Mouse (Mus musculus): ENCODE data around the gene Cfb. TPM values are rescaled to one million over a fixed set of nuclear protein-coding genes. Genes with fewer than 3 reads are reported as not detected.

Gene Cfb
- polyA plus RNA-seq, 1 experiment from 2014 or later, result 1.6 TPM

DNA sequence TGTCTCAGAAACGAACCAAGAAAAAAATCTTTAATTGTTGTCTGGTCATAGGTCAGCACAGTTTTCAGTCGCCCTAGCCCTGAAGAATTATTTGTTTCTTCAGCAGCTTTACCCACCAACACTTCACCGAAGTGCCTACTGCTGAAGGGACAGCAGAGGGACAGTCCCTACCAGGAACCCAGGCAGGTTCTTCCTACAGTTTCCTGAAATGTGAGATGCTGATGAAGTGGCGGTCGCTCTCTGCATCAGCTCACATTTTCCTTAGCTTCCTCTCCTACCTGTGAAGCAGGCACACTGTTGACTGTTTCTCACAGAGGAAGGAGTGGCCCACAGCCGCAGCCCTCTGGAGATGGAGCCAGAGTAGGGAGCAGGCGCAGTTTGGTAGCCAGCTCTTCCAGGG lies 3.7 kb upstream of the Cfb start:
- 70% methylated on average over 7 of the region's 7 CpGs for WGBS
- no peak overlapping the region for H3K4me2 ChIP-seq
- H3K36me3 ChIP-seq (ENCODE audit: control insufficient read depth, insufficient read depth, low read length), result no peaks in the 10 kb centered on the region
- ATAC-seq (ENCODE audit: low FRiP score), result no peak
- H3K4me3 ChIP-seq (ENCODE audit: low read depth, low read length), result no peak overlapping the region
- DNase-seq (ENCODE audit: low spot score, missing footprints), result peak; percentile 64
- H3K9ac ChIP-seq (ENCODE audit: low read length), result no peak overlapping the region
- no peak overlapping the region for H3K27ac ChIP-seq (ENCODE audit: low read depth, low read length)
- no peaks in the 10 kb centered on the region for H3K27me3 ChIP-seq (ENCODE audit: control insufficient read depth, insufficient read depth, low read length)
- H3K4me1 ChIP-seq (ENCODE audit: control insufficient read depth, insufficient read depth, low read length), result no peaks in the 10 kb centered on the region
- no peaks in the 10 kb centered on the region for H3K9me3 ChIP-seq (ENCODE audit: control insufficient read depth, low read length)

DNA sequence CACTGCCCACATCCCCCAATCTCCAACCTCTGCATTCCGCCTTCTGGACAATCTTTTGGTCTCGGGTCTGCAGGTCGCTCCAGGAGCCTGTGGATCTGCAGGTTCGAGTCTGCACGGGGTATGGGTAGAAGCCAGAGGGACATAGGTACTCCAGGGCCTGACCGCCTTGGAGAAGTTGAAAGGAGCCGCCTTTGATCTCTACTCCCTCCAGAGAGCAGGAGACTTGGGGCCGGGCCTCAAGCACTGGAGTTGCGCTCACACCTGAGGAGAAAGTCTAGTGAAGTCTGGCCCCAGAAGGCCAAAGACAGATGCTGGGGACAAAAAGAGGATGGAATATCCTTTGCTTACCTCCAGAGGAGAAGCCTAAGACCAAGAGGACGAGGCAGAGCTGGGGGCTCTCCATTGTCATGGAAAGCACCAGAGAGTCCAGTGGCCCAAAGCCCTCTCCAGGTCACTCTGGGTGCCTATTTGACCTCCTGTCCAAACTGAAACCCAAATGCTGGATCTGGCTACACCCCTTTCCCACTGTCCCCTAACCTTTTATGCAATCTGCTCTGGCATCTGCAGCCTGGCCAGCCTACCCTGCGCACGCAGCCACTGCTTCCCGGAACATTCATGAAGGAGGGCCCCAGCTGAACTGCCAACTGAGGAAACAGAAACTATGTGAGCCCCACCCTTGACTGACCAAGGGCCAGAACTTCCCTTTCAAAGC lies 458 bp downstream of the Cfb start:
- Histone ChIP-seq H3K27me3 (ENCODE audit: control insufficient read depth, insufficient read depth, low read length) (no peaks in the 10 kb centered on the region), H3K4me2 (no peak overlapping the region), H3K27ac (ENCODE audit: low read depth, low read length) (no peak overlapping the region), H3K36me3 (ENCODE audit: control insufficient read depth, insufficient read depth, low read length) (no peaks in the 10 kb centered on the region), H3K4me1 (ENCODE audit: control insufficient read depth, insufficient read depth, low read length) (no peaks in the 10 kb centered on the region), H3K9ac (ENCODE audit: low read length) (no peak overlapping the region), H3K4me3 (ENCODE audit: low read depth, low read length) (no peak overlapping the region), H3K9me3 (ENCODE audit: control insufficient read depth, low read length) (no peaks in the 10 kb centered on the region)
- DNase-seq (ENCODE audit: low spot score, missing footprints) (peak; percentile 77), ATAC-seq (ENCODE audit: low FRiP score) (no peak)
- 74% methylated on average over 13 of the region's 13 CpGs for WGBS

DNA sequence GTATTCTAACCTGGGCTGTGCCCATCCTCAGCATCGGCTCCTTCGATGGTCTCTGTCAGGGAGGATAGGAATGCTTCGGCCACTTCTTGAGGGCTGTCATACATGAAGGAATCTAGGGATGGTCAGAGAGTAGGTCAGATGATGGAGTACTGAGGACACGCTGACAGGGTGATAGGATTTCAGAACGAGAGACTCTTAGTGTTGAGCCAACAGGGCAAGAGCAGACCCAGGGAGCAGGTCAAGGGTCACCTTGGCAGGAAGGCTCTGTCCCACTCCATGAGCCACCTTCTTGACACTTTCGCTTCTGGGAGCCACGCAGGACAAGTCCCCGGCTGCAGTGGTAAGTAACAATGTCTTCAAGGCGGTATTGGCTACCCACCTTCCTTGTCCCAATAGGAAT lies 1.8 kb downstream of the Cfb start:
- H3K4me3 ChIP-seq (ENCODE audit: low read depth, low read length), result no peak overlapping the region
- DNase-seq (ENCODE audit: low spot score, missing footprints) (peak; percentile 39), ATAC-seq (ENCODE audit: low FRiP score) (no peak)
- 91% methylated on average over 9 of the region's 9 CpGs for WGBS
- H3K36me3 ChIP-seq (ENCODE audit: control insufficient read depth, insufficient read depth, low read length), result no peaks in the 10 kb centered on the region
- H3K4me2 ChIP-seq, result no peak overlapping the region
- H3K27ac ChIP-seq (ENCODE audit: low read depth, low read length), result no peak overlapping the region
- no peaks in the 10 kb centered on the region for H3K27me3 ChIP-seq (ENCODE audit: control insufficient read depth, insufficient read depth, low read length)
- H3K9me3 ChIP-seq (ENCODE audit: control insufficient read depth, low read length), result no peaks in the 10 kb centered on the region
- H3K4me1 ChIP-seq (ENCODE audit: control insufficient read depth, insufficient read depth, low read length), result no peaks in the 10 kb centered on the region
- H3K9ac ChIP-seq (ENCODE audit: low read length), result no peak overlapping the region

DNA sequence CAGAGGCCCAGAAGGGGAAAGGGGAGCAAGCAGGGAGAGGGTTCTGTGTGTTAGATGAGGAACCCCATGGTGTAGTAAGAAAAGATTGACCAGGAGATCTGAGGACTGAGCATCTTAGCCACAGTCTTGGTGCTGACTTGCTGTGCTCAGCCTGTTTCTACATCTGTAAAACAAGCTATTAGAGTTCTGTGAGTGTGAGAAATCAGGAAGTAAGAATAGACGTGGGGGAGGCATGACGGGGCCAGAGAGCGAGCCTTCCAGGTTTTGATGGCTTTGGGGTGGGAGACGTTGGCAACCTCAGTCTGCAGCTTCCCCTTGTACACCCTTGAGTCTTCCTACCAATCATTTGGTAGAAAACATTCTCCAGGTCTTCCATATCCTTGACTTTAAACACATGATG lies 3.6 kb downstream of the Cfb start:
- H3K9me3 ChIP-seq (ENCODE audit: control insufficient read depth, low read length), result no peaks in the 10 kb centered on the region
- H3K27ac ChIP-seq (ENCODE audit: low read depth, low read length), result no peak overlapping the region
- peaks cover 2% of the 10 kb centered on the region; the same call in 1 of the 2 replicates for H3K36me3 ChIP-seq (ENCODE audit: control insufficient read depth, insufficient read depth, low read length)
- 80% methylated on average over 4 of the region's 4 CpGs for WGBS
- no peak overlapping the region for H3K4me3 ChIP-seq (ENCODE audit: low read depth, low read length)
- no peak overlapping the region for H3K9ac ChIP-seq (ENCODE audit: low read length)
- no peak overlapping the region for H3K4me2 ChIP-seq
- ATAC-seq (ENCODE audit: low FRiP score) (no peak), DNase-seq (ENCODE audit: low spot score, missing footprints) (peak; percentile 31)
- no peaks in the 10 kb centered on the region for H3K27me3 ChIP-seq (ENCODE audit: control insufficient read depth, insufficient read depth, low read length)
- no peaks in the 10 kb centered on the region for H3K4me1 ChIP-seq (ENCODE audit: control insufficient read depth, insufficient read depth, low read length)

DNA sequence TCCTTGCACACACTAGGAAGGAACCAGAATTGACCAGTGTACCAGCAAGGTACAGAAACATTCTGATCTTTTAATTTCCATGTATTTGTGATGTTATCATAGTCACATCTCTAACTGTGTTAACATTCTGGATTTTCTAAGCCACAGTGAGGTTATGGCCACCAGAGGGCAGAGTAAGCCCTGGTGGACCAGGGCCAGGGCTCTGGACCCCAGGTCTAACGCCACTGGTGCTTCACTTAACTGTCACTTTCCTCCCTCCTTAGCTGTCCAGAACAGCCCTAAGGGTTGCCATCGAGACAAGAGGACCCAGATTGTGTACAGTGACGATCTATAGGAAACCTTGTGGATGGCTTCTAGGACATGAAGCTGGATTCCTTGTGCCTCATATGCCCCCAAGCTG lies 6.5 kb downstream of the Cfb start:
- 45% methylated on average over 3 of the region's 3 CpGs for WGBS
- peak; percentile 32; the same call in 1 of the 2 replicates for ATAC-seq (ENCODE audit: low FRiP score)
- Histone ChIP-seq H3K27ac (ENCODE audit: low read depth, low read length) (no peak overlapping the region), H3K9ac (ENCODE audit: low read length) (no peak overlapping the region), H3K4me1 (ENCODE audit: control insufficient read depth, insufficient read depth, low read length) (peaks cover 8% of the 10 kb centered on the region), H3K4me3 (ENCODE audit: low read depth, low read length) (no peak overlapping the region), H3K36me3 (ENCODE audit: control insufficient read depth, insufficient read depth, low read length) (peaks cover 2% of the 10 kb centered on the region; the same call in 1 of the 2 replicates), H3K27me3 (ENCODE audit: control insufficient read depth, insufficient read depth, low read length) (no peaks in the 10 kb centered on the region), H3K9me3 (ENCODE audit: control insufficient read depth, low read length) (no peaks in the 10 kb centered on the region), H3K4me2 (no peak overlapping the region)
- peak; percentile 91 for DNase-seq (ENCODE audit: low spot score, missing footprints)

DNA sequence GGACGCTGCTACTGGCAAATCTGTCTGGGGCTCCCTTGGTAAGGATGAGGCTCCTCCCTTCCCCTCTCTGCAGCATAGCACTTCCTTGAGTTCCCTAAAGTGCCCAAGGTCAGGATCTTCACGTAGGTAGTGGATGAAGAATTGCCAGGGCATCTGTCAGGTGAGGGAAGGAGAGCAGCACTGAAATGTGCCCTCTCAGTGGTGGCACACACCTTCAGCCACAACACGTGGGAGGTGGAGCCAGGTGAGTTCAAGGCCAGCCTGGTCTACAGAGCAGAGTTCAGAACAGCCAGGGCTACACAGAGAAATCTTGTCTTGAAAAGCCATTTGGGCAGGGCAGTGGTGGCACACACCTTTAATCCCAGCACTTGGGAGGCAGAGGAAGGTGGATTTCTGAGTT lies 7.6 kb downstream of the Cfb start:
- H3K4me3 ChIP-seq (ENCODE audit: low read depth, low read length), result no peak overlapping the region
- H3K27me3 ChIP-seq (ENCODE audit: control insufficient read depth, insufficient read depth, low read length), result no peaks in the 10 kb centered on the region
- H3K27ac ChIP-seq (ENCODE audit: low read depth, low read length), result no peak overlapping the region
- H3K9ac ChIP-seq (ENCODE audit: low read length), result no peak overlapping the region
- ATAC-seq (ENCODE audit: low FRiP score) (no peak), DNase-seq (ENCODE audit: low spot score, missing footprints) (peak; percentile 79)
- H3K4me1 ChIP-seq (ENCODE audit: control insufficient read depth, insufficient read depth, low read length), result peaks cover 10% of the 10 kb centered on the region
- WGBS, result 83% methylated on average over 3 of the region's 3 CpGs
- H3K4me2 ChIP-seq, result no peak overlapping the region
- no peaks in the 10 kb centered on the region for H3K9me3 ChIP-seq (ENCODE audit: control insufficient read depth, low read length)
- peaks cover 2% of the 10 kb centered on the region; the same call in 1 of the 2 replicates for H3K36me3 ChIP-seq (ENCODE audit: control insufficient read depth, insufficient read depth, low read length)

DNA sequence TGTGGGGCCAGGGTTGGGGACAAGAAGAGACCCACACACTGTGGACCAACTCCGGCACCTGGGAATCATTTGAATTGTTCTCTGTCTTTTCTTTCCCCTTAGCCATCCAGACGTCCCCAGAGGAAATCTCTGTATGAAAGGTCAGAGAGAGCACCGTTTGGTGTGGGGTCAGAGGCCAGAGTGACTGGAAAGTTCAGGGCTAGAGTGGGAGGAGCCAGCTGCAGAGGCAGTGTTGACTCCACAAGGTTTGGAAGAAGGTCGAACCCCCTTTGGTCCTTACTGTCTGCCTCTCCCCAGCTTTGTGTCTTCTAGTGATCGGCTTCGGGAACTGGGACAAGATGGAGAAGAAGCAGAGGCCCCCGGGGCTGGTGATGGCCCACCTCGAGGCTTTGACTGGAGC lies 8.8 kb downstream of the Cfb start:
- Histone ChIP-seq H3K4me3 (ENCODE audit: low read depth, low read length) (no peak overlapping the region), H3K36me3 (ENCODE audit: control insufficient read depth, insufficient read depth, low read length) (peaks cover 2% of the 10 kb centered on the region; the same call in 1 of the 2 replicates), H3K4me1 (ENCODE audit: control insufficient read depth, insufficient read depth, low read length) (peaks cover 14% of the 10 kb centered on the region), H3K9me3 (ENCODE audit: control insufficient read depth, low read length) (no peaks in the 10 kb centered on the region), H3K4me2 (no peak overlapping the region), H3K9ac (ENCODE audit: low read length) (no peak overlapping the region), H3K27ac (ENCODE audit: low read depth, low read length) (no peak overlapping the region), H3K27me3 (ENCODE audit: control insufficient read depth, insufficient read depth, low read length) (no peaks in the 10 kb centered on the region)
- 80% methylated on average over 8 of the region's 8 CpGs for WGBS
- no peak for DNase-seq (ENCODE audit: low spot score, missing footprints)
- ATAC-seq (ENCODE audit: low FRiP score), result no peak

DNA sequence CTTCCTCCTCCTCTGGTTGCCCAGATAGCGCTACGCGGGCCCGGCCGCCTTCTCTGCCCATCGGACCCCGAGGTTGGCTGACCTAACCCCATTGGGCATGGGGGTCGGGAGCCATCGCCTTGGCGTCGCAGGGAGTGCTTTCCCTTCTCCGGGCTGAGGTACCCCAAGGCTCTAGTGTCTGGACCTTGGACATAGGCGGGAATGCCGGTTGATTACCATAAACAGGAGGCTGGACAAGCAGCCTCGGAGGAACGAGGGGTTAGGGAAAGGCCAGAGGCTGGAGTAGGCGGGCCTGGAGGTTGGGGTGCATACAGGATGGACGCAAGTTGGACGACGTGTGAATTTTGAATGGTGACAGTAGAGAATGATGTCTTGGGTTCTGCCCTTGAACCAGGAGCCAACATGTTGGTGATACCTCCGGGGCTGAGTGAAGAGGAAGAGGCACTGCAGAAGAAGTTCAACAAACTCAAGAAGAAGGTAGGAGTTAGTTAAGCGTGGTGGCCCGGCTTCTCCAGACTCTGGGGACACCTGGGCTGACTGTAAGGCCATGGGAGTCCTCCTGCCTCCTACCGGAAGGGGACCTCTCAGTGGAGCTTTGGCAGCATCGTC lies 11.7 kb downstream of the Cfb start:
- Histone ChIP-seq H3K4me1 (ENCODE audit: control insufficient read depth, insufficient read depth, low read length) (peaks cover 14% of the 10 kb centered on the region), H3K9ac (ENCODE audit: low read length) (peak overlapping the region; percentile 84), H3K36me3 (ENCODE audit: control insufficient read depth, insufficient read depth, low read length) (peaks cover 9% of the 10 kb centered on the region; the same call in 1 of the 2 replicates), H3K4me3 (ENCODE audit: low read depth, low read length) (peak overlapping the region; percentile 72), H3K4me2 (peak overlapping the region; percentile 86), H3K27me3 (ENCODE audit: control insufficient read depth, insufficient read depth, low read length) (no peaks in the 10 kb centered on the region), H3K27ac (ENCODE audit: low read depth, low read length) (no peak overlapping the region), H3K9me3 (ENCODE audit: control insufficient read depth, low read length) (no peaks in the 10 kb centered on the region)
- DNase-seq (ENCODE audit: low spot score, missing footprints) (no peak), ATAC-seq (ENCODE audit: low FRiP score) (no peak; the same call in 1 of the 2 replicates)
- WGBS, result under 1% methylated on average over 25 of the region's 25 CpGs

DNA sequence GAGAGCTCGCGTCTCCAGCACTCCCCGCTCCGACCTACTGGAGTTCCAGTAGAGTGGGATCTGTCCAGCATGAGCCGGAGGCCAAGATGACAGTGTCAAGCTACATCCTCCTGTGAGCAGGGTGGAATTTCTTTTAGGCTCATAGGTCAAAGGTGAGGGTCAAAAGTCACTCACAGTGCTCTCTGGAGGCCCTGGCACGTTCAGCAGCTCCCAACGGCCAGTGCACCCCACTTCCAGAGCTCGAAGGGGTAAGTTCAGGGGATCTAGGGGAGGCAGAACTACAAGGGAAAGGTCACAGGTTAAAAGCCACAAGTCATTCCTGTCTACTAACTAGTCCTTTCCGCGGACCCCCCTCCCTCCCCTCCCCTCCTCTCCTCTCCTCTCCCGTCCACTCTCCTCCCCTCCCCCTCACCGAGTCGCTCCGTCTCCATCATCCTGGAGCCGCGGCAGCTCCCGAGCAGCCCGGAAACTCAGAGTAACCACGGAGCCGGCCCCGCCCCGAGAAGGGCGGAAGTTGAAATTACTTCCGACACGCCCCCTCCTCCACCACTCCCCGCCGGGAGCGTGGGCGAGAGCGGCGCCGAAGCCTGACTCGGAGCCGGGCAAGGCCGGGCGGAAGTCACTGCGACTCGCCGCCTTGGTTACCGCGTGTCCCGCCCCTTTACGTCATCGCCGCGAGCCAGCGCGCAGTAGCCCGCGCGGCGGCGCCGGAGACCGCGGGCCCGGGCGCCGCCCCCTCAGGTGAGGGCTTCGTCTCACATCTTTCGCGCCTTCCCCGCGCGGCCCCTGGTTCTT lies 12.4 kb downstream of the Cfb start, which contains the start of the genes Skiv2l and Nelfe:
Gene Skiv2l (minus strand): TSS at position 489 of the 795 bp plus-strand sequence.
Gene Nelfe (plus strand): TSS at position 670 of the 795 bp plus-strand sequence.
- H3K27ac ChIP-seq (ENCODE audit: low read depth, low read length), result no peak within 1 kb of the TSS
- ATAC-seq (ENCODE audit: low FRiP score) (peak; percentile 97), DNase-seq (ENCODE audit: low spot score, missing footprints) (peak; percentile 100)
- peak within 1 kb of the TSS; percentile 72 for H3K4me3 ChIP-seq (ENCODE audit: low read depth, low read length)
- peak within 1 kb of the TSS; percentile 86 for H3K4me2 ChIP-seq
- H3K27me3 ChIP-seq (ENCODE audit: control insufficient read depth, insufficient read depth, low read length), result no peaks in the 10 kb centered on the region
- H3K9me3 ChIP-seq (ENCODE audit: control insufficient read depth, low read length), result no peaks in the 10 kb centered on the region
- H3K4me1 ChIP-seq (ENCODE audit: control insufficient read depth, insufficient read depth, low read length), result peaks cover 14% of the 10 kb centered on the region
- peaks cover 9% of the 10 kb centered on the region; the same call in 1 of the 2 replicates for H3K36me3 ChIP-seq (ENCODE audit: control insufficient read depth, insufficient read depth, low read length)
- H3K9ac ChIP-seq (ENCODE audit: low read length), result peak within 1 kb of the TSS; percentile 84
- 1% methylated on average over 65 of the region's 65 CpGs for WGBS
